Mouse (Mus musculus) G1E (cell line): Measurements from ENCODE around the gene Terf2ip.

Experiments
- CTCF ChIP-seq: IDR thresholded peaks from 2 replicates; pipeline ENCODE4 v1.5.1; 2012; ENCODE audit warnings: low read depth, low read length, inconsistent platforms, mixed read lengths
- GATA1 ChIP-seq: IDR thresholded peaks from 2 replicates; pipeline ENCODE4 v1.6.1; 2012; ENCODE audit warnings: borderline replicate concordance, low read length, inconsistent platforms, mixed read lengths

- TF ChIP-seq CTCF (no peak), GATA1 (no peak)
Measured at GRCm38 (mm10) chr8:111992013-111992702, 19.0 kb upstream of the Terf2ip start, which contains the start of gene Adat1.
